Mouse (Mus musculus) NIH3T3 (cell line): ENCODE results near the gene Otud1.

Experiments used
- DNase-seq: peaks from one replicate; pipeline ENCODE4 v3.0.0-alpha.2; 2012; ENCODE audit warnings: low read depth

The Otud1 gene

DNA sequence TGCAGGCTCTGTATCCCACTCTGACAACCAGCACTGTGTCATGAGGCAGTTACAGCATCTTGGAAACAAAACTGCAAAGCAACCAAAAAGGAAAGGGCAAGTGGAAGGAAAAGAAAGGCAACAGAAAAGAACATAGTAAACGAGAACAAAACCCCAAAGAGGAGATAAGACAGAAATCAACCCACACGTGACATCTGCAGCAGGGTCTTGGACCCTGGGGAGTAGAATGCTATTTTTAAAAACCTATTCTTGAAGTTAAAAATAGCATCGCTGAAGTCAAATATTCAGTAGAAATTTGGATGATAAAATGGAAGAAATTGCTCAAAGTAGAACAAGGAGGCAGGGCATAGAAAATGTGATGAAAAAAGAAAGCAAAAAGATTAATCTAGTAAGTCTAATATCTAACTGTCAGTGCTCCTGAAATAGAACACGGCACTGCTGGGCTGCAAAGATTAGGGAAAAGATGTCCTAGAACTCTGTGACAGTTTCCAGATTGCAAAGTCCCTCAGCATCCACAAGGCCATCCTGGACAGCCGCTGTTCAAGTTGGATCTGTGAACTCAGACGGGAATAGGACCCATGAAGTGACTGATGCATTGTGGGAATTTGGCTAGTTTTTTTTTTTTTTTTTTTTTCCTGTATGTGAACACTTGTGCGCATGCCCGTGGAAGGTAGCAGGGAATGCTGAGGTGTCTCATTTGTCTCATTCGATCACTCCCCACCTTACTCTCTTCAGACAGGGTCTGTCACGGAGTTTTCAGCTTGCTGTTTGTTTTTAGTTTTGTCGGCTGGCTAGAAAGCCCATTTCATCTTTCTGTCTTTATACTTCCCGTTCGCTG, 13.5 kb downstream of the Otud1 start:
- DNase-seq: no peak

DNA sequence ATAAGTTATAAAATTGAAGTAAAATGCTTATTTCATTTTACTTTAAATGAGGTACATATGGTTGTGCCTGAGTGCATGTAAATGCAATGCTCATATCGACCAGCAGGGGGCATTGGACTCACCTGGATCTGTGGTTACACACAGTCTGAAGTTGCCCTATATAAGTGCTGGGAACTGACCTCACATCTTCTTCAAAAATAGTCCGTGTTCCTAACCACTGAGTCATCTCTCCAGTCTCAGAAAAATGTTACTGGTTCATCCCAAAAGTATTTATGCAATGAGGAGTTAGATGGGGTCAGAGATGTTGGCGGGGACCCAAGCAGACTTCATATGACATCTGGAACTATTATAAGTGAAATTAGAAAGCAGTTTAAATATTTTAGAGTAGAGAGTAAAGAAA, 25.4 kb downstream of the Otud1 start:
- DNase-seq: peak; percentile 81

DNA sequence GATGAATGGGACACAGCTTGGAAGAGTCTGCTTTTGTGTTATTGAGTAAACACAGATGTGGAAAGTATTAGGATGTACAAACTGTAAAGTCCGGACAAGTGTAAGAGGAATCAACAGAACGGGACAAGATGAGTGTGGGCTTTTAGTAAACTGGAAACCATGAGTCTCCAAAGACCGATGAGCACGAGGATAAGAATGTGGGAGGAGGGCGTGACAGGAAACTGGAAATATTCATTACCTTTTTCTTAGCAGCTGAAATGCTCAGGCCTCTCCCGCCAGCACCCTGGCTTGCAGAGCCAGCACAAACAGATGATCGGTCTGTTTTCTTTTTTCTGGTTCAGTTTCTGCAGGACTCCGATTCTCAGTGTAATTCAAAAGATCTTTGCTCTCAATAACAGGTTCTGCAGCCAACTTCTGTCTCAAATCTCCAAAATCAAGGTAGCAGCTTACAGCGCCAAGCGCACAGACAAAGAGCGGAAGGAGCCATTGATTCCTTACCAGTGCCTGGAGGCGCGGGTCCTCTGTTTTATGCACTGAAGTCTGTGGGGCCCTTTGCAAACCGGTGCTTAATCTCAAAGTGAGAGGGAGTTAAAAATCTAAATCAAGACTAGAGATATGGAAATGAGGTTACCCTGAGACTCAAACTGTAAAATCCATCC, 28.1 kb downstream of the Otud1 start:
- peak; percentile 49 for DNase-seq

DNA sequence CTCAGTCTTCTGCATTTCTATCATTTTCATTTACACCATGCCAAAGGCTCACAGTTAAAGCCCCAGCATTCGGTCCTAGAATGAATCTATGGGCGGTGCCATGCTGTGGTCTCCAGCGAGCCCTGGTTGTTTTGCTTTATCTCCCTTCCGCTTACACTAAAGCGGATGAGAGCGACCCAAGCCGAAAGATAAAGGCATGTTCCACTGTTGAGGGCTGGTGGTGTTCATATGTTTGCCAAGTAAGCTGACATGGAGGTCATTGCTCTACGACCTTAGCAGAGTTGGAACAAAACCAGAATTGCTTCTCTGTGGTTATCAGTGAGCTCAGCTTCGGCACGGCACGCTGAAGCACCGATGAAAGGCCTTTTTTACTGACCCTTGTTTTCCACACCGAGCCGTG, 32.5 kb downstream of the Otud1 start:
- DNase-seq: no peak

GRCm38 (mm10) chr2:19699573-19700295, 42.2 kb downstream of the Otud1 start:
- DNase-seq: no peak

- DNase-seq: no peak
Measured at GRCm38 (mm10) chr2:19701386-19701785, 43.8 kb downstream of the Otud1 start.

GRCm38 (mm10) chr2:19703020-19703613, 45.6 kb downstream of the Otud1 start:
- peak; percentile 71 for DNase-seq

- no peak for DNase-seq
Measured at GRCm38 (mm10) chr2:19703670-19704069, 46.1 kb downstream of the Otud1 start.

DNA sequence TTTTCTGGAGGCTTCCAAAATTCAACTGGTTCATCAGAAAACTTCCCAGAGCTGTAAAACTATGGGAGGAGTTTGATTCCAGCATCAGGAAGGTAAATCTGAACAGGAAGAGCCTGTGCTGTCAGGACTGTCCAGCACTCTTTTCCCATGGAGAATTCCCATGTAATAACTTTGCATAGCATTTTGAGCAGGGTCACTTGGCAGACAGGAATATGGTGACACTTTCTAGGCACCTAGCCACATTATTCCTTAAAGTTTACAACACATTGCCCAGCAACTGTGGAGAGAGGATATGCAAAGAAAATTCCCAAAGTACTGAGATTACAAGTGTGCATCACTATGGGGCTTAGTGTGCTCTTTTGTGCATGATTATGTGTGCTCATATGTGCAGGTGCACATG, 46.7 kb downstream of the Otud1 start:
- peak; percentile 11 for DNase-seq

- no peak for DNase-seq
Measured at GRCm38 (mm10) chr2:19706886-19707285, 49.3 kb downstream of the Otud1 start.
